Mouse (Mus musculus): ENCODE measurements at regions not wholly inside any gene's neighbourhood (a gene's known extent, or its start where the extent isn't known, plus 50 kb on each side); places are given as distances from the start of the nearest gene placed in this dataset.

GRCm38 (mm10) chr11:31540816-31541215 is 130.9 kb downstream of the Bod1 start:
- in situ Hi-C loops (cut with MboI, MseI), result no loop called here

GRCm38 (mm10) chr11:31531416-31531815 is 140.3 kb downstream of the Bod1 start:
- in situ Hi-C loops (cut with MboI, MseI), result loop anchor here (10.0 kb wide), 1 partner anchor 277 kb away; no protein-coding TSS in a partner anchor

GRCm38 (mm10) chr11:31530851-31531250 is 140.8 kb downstream of the Bod1 start:
- in situ Hi-C loops (cut with MboI, MseI), result loop anchor here (10.0 kb wide), 1 partner anchor 276 kb away; no protein-coding TSS in a partner anchor

GRCm38 (mm10) chr11:31529686-31530085 is 142.0 kb downstream of the Bod1 start:
- in situ Hi-C loops (cut with MboI, MseI), result loop anchor here (10.0 kb wide), 1 partner anchor 275 kb away; no protein-coding TSS in a partner anchor

- in situ Hi-C loops (cut with MboI, MseI), result no loop called here
Observed at GRCm38 (mm10) chr11:31524708-31525107, 147.0 kb downstream of the Bod1 start.

- in situ Hi-C loops (cut with MboI, MseI), result no loop called here
Observed at GRCm38 (mm10) chr11:31524065-31524618, 147.5 kb downstream of the Bod1 start.

- in situ Hi-C loops (cut with MboI, MseI), result no loop called here
Observed at GRCm38 (mm10) chr11:31522127-31522526, 149.6 kb downstream of the Bod1 start.

GRCm38 (mm10) chr11:31520909-31521308 is 150.8 kb downstream of the Bod1 start:
- in situ Hi-C loops (cut with MboI, MseI), result no loop called here

GRCm38 (mm10) chr11:31503239-31503916 is 133.5 kb upstream of the Stc2 start:
- in situ Hi-C loops (cut with MboI, MseI), result loop anchor here (10.0 kb wide), 1 partner anchor 451 kb away; no protein-coding TSS in a partner anchor

GRCm38 (mm10) chr11:31485429-31485828 is 115.6 kb upstream of the Stc2 start:
- in situ Hi-C loops (cut with MboI, MseI), result no loop called here

GRCm38 (mm10) chr11:31481057-31481340 is 111.1 kb upstream of the Stc2 start:
- in situ Hi-C loops (cut with MboI, MseI), result no loop called here

GRCm38 (mm10) chr11:31480225-31481056 is 110.6 kb upstream of the Stc2 start:
- in situ Hi-C loops (cut with MboI, MseI), result no loop called here

GRCm38 (mm10) chr11:31477763-31478162 is 107.9 kb upstream of the Stc2 start:
- in situ Hi-C loops (cut with MboI, MseI), result no loop called here

GRCm38 (mm10) chr11:31477104-31477503 is 107.2 kb upstream of the Stc2 start:
- in situ Hi-C loops (cut with MboI, MseI), result no loop called here

GRCm38 (mm10) chr11:31473017-31473416 is 103.1 kb upstream of the Stc2 start:
- in situ Hi-C loops (cut with MboI, MseI), result no loop called here

GRCm38 (mm10) chr11:31470681-31471414 is 101.0 kb upstream of the Stc2 start:
- in situ Hi-C loops (cut with MboI, MseI), result no loop called here

GRCm38 (mm10) chr11:31464844-31465243 is 95.0 kb upstream of the Stc2 start:
- in situ Hi-C loops (cut with MboI, MseI), result no loop called here

- in situ Hi-C loops (cut with MboI, MseI), result no loop called here
Observed at GRCm38 (mm10) chr11:31462440-31462839, 92.6 kb upstream of the Stc2 start.

GRCm38 (mm10) chr11:31461824-31462223 is 92.0 kb upstream of the Stc2 start:
- in situ Hi-C loops (cut with MboI, MseI), result no loop called here

GRCm38 (mm10) chr11:31461348-31461747 is 91.5 kb upstream of the Stc2 start:
- in situ Hi-C loops (cut with MboI, MseI), result no loop called here

- in situ Hi-C loops (cut with MboI, MseI), result no loop called here
Observed at GRCm38 (mm10) chr11:31427374-31427773, 57.5 kb upstream of the Stc2 start.
